Mouse (Mus musculus): ENCODE results near the gene Tmtc2.

Gene Tmtc2

DNA sequence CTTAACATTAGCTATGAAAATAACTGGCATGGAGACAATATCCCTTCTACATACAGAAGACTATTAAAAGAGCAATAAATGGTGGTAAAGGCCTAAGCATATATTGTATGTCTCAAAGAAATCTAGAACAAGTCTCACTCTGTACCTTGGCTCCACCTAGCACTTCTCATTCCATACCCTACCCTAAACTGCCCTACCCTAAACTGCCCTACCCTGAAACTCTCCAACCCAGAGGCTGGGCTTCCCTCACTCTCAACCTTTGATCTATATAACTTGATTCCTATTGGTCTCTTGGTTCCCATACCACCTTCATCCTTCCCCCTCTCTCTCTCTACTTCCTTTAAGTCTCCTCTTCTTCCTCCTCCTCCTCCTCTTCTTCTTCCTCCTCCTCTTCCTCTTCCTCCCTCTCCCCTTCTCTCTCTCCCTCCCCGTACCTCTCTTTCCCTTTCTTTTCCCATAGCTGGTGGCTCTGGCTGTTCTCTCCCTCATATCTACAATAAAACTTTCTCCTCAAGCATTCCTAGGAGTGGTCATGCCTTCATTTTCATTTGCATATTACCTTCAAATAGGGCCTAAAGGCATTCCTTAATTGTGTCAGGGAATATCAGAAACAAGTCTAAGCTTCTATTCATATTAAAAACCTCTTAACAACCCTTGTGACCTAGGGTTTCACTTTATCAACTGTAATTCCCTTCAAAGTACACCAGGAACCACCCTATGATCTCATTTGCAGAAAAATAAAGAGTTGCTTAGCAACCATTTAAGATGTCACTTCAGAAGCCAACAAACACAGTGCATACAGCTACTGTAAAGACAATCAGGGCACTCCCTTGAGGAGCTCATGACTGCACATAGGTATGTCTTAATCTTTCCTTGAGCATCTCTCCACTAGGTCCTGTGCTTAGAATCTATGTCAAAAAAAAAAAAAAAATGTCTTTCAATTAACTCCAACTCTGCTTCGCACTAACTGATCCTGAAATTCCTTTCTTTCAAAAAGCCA, 29.9 kb downstream of the Tmtc2 start:
- DNase-seq, result no peak

DNA sequence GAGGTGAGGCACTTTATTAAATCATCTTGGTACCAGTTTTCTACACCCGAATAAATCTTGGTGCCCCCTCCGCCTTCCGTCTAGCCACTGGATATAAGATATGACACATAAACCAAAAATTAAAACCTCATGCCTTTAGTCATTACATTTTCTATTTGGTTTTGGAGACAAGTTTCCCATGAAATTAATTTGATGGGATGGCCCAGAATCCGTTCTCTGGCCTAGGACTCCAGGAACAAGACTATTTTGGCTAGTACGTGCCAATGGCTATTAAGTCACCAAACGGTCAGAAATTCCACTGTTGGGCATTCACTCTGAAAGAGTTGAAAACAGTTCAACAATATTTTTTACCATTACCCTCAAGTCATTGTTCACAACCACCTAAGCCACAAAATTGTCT, 32.2 kb downstream of the Tmtc2 start:
- DNase-seq, result no peak

DNA sequence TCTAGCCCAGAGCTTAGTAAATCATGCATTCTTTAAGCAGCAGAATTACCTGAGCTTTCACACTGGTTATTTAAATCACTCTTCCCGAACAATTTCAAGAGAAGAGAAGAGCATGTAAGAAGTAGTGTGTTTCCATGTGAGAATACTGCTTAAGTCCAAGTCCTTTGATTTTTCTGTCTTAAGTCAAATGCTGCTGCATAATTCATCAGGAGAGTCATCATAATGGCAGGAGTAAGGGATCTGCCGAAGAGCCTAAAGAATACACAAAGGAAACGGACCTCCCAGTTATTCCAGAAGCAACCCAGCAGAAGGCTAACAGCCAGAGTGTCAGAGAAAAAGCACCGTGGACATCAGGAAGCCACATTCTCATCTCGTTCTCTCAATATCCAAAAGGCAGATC, 34.6 kb downstream of the Tmtc2 start:
- DNase-seq, result no peak

DNA sequence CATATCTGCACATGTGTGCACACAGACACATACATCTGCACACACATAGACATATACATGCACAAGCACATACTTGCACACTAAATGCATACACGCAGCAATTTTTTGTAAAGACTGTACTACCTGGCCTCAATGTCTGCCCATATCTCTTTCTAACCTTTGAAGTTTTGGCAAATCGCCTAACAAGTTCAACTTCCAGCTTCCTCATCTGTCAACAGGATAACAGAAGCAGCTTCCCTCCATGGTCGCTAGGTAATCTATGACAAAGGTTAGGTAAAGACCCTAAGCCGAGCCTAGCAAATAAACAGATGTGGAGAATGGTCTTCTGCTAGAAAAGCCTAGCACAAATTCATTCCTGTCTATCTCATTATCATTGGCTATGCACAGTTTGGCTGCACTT, 37.3 kb downstream of the Tmtc2 start:
- no peak for DNase-seq

DNA sequence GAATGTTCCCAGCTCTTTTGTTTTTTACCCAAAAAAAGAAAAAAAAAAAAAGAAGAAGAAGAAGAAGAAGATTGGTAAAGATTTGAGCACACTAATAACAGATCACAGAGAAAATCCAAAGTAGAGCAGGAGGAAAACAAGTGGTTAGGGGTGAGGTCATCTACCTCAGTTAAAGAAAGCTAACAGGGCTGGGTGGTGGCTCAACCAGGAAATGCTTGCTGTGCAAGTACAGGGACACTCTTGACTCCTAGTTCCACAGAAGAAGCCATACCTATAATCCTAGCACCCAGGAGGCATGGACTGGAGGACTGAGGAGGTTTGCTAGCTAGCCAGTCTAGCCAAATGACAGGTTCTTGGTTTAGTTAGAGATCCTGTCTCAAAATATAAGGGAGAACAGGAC, 38.4 kb downstream of the Tmtc2 start:
- DNase-seq, result no peak

DNA sequence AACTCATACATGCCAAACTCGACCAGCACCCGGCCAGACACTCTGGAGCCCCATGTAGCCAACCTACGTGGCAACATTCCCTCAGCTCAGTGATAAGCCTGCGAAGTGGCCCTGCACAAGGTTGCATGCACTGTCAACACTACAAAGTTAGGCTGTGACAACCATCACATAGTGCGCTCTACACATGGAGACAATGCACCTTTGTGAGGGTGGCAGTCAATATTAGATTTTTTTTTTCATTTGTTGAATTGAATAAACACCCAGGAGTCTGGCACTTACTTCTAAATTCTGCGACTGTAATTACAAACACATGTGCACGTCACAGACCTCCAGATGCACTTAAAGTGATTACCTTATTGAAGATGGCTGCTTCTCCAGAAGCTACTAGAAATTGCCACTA, 41.5 kb downstream of the Tmtc2 start:
- no peak for DNase-seq

DNA sequence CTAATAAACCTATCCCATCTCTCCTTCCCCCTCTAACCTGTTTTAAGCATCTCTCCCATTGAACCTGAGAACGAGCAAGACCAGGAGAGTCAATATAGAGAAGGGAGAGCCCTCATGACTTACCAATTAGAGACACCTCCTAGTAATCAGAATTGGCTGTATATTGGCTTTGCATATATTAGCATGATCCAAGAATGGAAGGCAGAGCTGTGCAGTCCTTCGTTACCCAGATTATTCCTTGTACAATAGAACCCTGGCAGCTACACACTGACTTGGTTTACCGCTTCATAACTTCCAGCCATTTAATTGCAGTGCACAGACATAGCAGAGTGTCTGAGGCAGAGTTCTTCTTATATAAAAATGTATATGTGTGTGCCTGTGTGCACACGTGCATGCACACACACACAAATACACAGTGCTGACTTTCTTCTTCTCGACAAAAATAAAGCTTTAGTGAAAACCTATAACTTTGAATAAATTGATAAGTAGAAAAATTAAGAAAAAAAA, 42.2 kb downstream of the Tmtc2 start:
- no peak for DNase-seq

DNA sequence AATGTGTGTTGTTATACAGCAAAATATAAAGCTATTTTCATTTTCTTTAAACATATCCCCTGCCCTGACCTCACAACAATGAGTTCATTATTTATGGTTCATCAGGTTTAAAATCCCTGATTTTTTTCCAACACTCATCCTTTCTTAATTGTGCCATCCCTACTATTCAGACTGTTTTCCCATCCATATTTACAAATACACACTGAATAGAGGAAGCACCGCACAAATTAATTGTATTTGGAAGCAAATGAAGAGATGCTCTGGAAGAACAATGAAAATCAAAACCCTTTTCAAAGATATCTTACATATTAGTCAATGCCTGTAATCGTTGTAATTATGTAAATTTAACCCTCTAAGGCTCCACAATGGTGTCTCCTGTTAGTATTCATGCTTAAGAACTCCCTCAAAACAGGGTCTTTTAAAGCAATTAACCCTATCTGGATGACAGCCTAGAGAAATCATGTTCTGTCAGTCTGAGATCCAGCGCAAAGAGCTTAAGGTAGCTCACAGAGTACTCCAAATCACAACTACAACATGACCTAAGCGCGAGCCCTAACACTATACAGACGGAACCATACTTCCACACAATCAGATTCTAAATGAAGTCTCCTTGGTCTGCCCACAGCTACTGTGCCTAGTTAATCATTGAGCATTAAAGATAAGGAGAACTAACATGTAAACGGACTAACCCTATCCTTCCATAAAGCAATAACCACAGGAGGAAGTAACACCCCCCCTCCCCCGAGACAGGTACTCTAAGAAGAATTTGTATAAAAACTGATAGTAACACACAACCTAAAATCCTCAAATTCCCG, 43.0 kb downstream of the Tmtc2 start:
- DNase-seq, result no peak

DNA sequence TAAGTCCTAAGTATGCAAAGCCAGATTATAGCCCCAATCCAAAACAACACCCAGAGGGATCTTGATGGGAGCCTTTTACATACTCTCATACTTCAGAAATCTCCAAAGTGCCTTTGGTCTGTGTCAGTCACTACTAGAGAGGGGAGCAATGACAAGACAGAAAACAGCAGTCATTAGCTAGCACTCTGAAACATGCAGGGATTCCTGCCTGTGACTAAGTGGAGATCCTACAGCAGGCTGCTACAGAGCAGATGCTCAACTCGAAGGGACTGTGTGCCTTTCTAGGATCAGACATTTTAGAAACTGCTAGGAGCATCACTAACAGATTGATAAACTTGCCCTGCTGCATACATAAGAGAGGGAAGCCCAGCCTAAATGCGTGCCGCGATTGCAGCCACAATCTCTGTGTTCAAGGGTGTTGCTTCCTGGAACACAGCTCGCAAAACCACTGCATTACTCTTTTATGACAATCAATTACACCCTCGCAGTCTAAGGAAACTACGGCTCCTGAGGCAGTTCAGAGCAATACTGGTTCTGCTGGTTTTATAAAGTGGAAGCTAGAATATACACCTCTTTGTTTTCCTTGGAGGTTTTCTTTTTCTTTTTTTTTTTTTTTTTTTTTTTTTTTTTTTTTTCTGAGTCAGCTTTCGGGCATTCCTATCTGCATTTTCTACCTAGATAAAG, 50.7 kb downstream of the Tmtc2 start:
- DNase-seq, result no peak

DNA sequence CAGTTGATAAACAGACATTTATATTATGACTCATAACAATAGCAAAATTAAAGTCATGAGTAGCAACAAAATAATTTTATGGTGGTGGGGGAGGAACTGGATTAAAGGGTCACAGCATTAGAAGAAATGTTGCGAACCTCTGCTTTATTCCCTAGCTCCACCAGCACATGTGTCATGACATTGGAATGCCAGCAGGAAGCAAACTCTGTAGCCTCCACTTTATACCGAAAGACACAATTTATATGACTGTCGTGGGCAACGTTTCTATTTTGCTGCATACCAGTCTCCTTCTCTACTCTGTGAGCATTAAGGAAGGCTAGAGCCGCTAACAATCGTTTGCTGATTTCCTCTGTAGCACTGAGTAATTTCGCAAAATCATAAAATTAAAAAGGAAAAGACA, 51.8 kb downstream of the Tmtc2 start:
- DNase-seq, result no peak

DNA sequence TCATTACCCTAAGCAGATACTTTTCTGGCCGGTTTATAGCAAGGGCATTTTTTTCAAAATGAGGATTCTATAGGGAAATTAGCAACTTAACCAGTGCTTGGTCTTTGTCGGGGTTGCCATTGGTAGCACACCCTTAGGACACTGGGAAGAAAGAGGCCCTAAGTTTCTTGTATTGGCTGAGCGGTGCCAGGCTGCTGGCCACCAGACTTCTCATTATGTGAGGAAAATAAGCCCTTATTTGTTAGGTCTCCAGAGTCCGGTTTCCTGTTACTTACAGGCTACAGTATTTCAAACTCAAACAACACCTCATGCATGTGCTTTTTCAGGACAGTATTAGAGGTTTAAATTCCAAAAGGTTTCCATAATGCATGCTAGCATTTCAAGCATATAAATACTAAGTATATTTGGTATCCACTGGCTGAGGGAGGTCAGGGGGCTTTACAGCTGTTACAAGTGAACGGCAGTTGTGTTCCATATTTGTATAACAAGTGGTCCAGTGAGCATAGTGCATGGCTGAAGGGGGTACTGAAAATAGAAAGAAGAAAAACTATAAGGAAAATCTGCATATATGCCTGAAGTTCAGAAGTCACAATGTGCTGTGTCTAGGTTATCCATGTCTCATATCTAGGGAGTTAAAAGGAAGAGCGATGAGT, 55.0 kb downstream of the Tmtc2 start:
- DNase-seq, result no peak

DNA sequence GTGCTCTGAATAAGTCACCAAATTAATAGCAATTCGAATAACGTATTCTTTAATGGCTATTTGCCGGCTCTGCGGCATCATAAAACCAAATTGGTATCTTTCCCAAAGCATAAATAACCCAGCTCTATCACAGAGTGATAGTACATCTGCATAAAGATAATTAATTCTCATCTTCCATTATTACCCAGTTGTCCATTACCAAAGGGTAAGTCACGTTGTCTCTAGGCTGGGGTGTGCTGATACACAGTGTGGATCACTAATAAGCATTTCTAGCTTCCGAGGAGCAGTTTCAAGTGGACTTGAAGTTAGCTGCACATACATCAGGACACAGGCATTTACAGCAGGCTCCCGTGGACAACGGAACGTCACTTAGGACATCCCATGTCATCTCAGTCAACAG, 56.1 kb downstream of the Tmtc2 start:
- no peak for DNase-seq

DNA sequence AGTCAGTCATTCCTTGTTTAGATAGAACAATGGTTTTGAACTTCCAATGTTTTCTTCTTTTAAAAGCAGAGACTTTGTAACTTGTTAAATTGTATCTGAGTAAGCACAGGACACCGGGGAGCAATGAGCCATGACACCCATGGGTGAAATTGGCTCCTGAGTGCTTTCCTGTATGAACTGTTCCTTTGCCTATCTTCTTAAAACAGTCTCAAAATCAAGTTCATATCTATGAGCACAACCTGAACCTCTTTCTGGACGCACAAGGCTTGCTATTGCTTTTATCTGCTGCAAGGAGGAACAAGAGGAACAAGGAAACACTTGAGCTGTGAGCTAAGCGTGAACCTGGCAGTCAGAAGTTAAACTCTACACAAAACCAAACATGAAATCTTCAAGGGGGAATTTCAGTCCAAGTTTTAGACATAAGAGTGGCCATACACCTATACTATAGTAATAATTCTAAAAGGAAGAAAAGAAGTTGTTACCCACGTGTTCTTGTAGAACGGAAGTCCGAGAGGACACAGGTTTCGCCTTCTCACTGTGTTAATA, 60.4 kb downstream of the Tmtc2 start:
- no peak for DNase-seq

DNA sequence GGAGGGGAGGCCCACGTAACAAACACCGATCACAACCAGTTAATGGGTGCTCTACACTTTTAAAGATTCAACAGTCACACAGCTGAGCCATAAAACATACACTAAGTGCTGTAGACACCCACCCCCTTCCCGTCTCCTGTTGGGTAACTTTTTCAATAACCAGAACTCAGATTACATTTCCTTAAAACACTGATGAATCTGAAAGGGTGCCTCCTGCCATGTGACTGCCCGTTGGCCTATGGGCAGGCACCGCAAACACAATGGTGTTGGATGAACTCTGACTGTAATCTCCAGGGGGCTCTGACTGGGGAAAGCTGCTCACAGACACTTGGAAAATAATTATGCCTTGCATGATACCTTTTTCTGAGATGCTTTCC, 64.4 kb downstream of the Tmtc2 start:
- DNase-seq, result no peak

DNA sequence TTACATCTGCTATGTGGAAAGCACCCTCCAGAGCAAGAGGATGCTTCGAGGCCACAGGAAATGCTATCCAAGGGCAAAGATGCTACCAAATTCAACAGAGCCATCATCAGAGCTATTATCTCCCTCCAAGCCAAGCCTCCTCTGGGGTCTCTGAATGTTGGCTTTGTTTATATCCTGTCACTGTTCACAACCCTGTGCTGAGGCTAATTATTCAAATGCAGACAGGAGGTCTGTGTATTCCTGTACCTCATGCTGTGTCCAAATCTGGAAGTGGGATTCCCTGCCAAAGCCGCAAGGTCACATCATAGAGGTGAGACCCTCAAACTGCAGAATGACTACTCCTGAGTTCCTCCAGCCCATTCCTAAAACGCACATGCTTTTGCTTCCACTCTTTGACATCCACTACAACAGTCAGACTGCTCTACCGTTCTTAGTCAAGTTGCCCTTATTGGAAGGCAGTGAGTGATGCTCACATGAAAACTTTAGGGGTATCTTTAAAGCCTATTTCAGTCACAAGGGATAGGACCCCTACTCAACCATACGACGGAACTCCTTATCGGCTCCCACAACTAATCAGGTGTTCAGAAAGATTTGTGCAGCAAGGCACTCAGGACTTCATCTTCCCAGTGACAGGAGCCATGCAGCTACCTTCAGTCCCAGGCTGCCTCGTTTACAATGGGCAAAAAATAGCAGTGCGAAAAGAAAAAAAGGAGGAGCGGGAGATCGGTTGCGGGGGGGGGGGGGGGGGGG, 64.9 kb downstream of the Tmtc2 start:
- DNase-seq, result peak; percentile 43 to 56

DNA sequence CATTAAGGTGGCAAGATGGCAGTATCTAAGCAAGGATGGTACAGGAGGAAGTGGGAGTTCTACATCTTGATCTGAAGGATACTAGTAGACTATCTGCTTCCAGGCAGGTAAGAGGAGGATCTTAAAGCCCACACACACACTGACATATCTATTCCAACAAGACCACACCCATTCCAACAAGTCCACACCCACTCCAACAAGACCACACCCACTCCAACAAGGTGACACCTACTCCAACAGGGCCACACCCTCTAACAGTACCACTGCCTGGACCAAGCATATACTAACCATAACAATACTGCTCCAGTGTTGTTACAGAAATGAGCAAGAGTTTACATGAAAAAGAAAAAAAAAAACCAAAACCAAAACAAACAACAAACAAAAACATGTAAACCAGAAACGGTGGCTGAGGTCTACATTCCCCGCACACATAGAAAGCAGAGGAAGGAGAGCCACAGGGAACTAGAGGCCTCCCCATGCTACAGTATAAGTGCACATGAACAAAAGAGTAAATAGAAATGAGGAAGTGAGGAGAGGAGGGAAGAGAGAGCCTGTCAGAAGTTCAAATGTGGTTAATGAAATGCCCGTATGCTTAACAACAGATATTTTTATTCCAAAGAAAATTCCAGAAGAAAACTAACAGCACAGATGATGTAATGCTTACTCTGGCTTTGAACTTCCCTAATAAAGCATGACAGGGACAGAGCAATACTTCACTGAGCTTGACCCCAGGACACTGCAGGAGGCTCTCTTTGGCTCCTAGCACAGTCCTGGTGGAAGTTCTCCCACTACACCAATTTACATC, 66.1 kb downstream of the Tmtc2 start:
- no peak for DNase-seq

DNA sequence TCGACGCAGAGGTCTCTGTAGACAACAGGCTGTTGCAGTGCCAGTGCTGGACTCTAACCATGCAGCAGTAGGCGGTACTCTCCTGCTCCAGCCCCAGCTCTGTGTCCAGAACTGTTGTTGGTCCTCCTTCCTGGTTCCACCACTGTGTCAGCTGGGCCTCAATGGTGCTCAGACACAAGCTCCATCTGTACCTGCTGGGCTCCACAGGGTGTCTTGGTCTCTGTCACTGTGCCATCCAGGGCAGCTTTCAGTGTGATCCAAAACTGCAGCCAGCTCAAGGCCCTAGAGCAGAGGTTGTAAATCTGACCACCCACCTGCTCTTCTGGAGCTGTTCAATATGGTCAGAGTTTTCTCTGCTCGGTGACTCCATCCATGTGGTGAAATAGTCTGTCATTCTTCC, 68.2 kb downstream of the Tmtc2 start:
- DNase-seq, result peak; percentile 75 to 76

DNA sequence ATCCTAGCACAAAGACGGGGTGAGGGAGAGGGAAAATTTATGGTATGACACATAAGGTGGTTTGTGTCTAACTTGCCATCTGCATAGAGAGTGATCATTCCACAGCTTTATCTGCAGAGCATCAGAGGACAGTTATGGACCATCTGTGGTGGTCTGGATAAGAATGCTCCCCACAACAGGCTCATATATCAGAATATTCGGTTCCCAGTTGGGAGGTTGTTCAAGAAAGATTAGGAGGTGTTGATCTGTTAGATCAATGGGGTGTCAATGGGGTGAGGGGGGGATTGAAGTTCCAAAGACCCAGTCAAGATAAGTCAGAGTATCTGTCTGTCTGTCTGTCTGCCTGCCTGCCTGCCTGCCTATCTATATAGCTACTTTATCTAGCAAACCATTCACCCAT, 69.8 kb downstream of the Tmtc2 start:
- no peak for DNase-seq

DNA sequence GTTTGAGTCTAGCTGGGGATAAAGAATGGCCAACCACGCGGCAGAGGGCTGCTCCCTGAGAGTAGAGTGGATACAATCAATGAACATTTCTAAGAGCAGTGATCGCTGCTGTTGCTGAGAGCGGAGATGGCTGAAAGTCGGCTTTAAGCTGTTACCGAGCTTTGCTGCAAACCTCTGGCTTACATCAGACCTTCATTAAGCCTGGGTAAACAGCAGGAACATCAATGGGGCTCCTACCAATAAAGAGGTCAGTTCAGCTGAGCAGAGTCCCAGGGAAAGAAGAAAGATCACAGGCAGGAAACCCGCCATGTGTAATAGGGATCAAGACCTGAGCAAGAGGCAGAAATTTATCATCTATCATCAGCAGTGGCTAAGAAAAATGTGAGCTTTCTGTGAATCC, 72.5 kb downstream of the Tmtc2 start:
- no peak for DNase-seq

DNA sequence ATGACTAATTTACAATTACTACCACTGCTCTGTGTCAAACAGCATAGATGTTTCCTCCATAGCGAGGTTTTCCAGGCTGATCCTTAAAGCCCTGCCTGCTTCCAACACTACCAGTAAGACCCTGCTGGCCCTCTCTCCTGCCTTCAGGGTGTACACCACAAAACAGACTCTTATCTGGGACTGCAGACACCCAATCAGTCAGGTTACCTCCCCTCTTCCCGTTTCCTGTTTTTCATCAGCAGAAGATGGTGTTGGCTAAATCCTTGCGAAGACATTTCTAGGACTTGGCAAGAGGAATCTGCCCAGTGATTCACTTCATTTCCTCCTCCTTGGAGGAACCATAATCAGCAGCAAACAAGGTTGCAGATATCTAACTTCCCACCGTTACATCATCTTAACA, 73.8 kb downstream of the Tmtc2 start:
- no peak for DNase-seq

DNA sequence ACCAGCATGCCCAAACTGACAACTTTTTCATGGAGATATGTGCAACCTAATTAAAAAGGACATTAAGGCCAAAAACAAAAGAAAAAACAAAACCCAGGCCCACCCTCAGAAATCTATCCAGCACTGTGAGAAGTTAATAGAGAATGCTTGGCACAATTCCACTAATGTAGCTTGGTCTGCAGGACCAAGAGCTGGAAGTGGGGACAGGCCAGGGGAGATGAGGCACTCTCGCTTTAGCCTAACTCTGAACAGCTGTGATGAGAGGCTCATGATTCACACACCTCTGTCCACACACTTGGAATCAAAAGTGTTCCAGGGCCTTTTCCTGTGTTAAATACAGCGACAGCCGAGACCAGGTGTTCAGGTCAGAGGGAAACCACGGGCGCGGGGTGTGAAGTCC, 79.0 kb downstream of the Tmtc2 start:
- no peak for DNase-seq
